Mouse (Mus musculus): Measurements from ENCODE around the gene Fkbp1b. TPM values are rescaled to one million over a fixed set of nuclear protein-coding genes. Genes with fewer than 3 reads are reported as not detected.
"Not testable (repeated sequence)": the region's sequence is repeated elsewhere in the genome, so short reads cannot be mapped to it uniquely, and the experiment has no call there.

Gene Fkbp1b
- polyA plus RNA-seq (2015; fragmentation: Nextera tagmentation; extraction: Ambion mirVana), result 3.6 TPM in 2 replicates

- peak; percentile 53 for ATAC-seq (ENCODE audit: low read depth)
- H3K9ac ChIP-seq (ENCODE audit: low read depth, low read length), result peak within 1 kb of the TSS; percentile 67
- under 1% methylated on average over 37 of the region's 37 CpGs for WGBS (ENCODE audit: insufficient replicate concordance)
Measured at GRCm38 (mm10) chr12:4841392-4841887, at the start of gene Fkbp1b. TSS of gene Fkbp1b (minus strand) at chr12:4841591.

GRCm38 (mm10) chr12:4889891-4890290, 48.5 kb upstream of the Fkbp1b start:
- ATAC-seq (ENCODE audit: low read depth), result no peak
- peaks cover 8% of the 10 kb centered on the region for H3K4me1 ChIP-seq (ENCODE audit: control insufficient read depth, low read depth, low read length)
- H3K9ac ChIP-seq (ENCODE audit: low read depth, low read length), result no peak overlapping the region
- 47% methylated on average over 1 of the region's 1 CpGs for WGBS (ENCODE audit: insufficient replicate concordance)
- H3K4me3 ChIP-seq (ENCODE audit: low read depth, low read length), result no peak overlapping the region
- no peaks in the 10 kb centered on the region for H3K27me3 ChIP-seq (ENCODE audit: control insufficient read depth, insufficient read depth, low read depth, low read length)
- H3K4me2 ChIP-seq (ENCODE audit: low read depth, low read length), result no peak overlapping the region
- no peaks in the 10 kb centered on the region for H3K9me3 ChIP-seq (replicated peaks; ENCODE audit: control insufficient read depth, low read length)
- no peak overlapping the region for H3K27ac ChIP-seq (ENCODE audit: low read length)
- H3K36me3 ChIP-seq (ENCODE audit: control insufficient read depth, insufficient read depth), result peaks cover 9% of the 10 kb centered on the region

More at GRCm38 (mm10) chr12:4841392-4841887, at the start of gene Fkbp1b:
- no peak within 1 kb of the TSS for H3K27ac ChIP-seq (ENCODE audit: low read length)
- no peaks in the 10 kb centered on the region for H3K36me3 ChIP-seq (ENCODE audit: control insufficient read depth, insufficient read depth)
- H3K27me3 ChIP-seq (ENCODE audit: control insufficient read depth, insufficient read depth, low read depth, low read length), result peaks cover 17% of the 10 kb centered on the region
- no peaks in the 10 kb centered on the region for H3K9me3 ChIP-seq (replicated peaks; ENCODE audit: control insufficient read depth, low read length)
- peak within 1 kb of the TSS; percentile 73 for H3K4me3 ChIP-seq (ENCODE audit: low read depth, low read length)
- peaks cover 21% of the 10 kb centered on the region for H3K4me1 ChIP-seq (ENCODE audit: control insufficient read depth, low read depth, low read length)
- peak within 1 kb of the TSS; percentile 96 for H3K4me2 ChIP-seq (ENCODE audit: low read depth, low read length)

GRCm38 (mm10) chr12:4889251-4889650, 47.9 kb upstream of the Fkbp1b start:
- H3K36me3 ChIP-seq (ENCODE audit: control insufficient read depth, insufficient read depth), result peaks cover 10% of the 10 kb centered on the region
- no peak overlapping the region for H3K27ac ChIP-seq (ENCODE audit: low read length)
- no peaks in the 10 kb centered on the region for H3K27me3 ChIP-seq (ENCODE audit: control insufficient read depth, insufficient read depth, low read depth, low read length)
- H3K4me2 ChIP-seq (ENCODE audit: low read depth, low read length), result no peak overlapping the region
- no peak overlapping the region for H3K4me3 ChIP-seq (ENCODE audit: low read depth, low read length)
- no peaks in the 10 kb centered on the region for H3K9me3 ChIP-seq (replicated peaks; ENCODE audit: control insufficient read depth, low read length)
- ATAC-seq (ENCODE audit: low read depth), result no peak
- H3K4me1 ChIP-seq (ENCODE audit: control insufficient read depth, low read depth, low read length), result peaks cover 8% of the 10 kb centered on the region
- H3K9ac ChIP-seq (ENCODE audit: low read depth, low read length), result no peak overlapping the region
- WGBS (ENCODE audit: insufficient replicate concordance), result 85% methylated on average over 2 of the region's 2 CpGs

GRCm38 (mm10) chr12:4888739-4889138, 47.3 kb upstream of the Fkbp1b start:
- no peak overlapping the region for H3K4me2 ChIP-seq (ENCODE audit: low read depth, low read length)
- H3K27ac ChIP-seq (ENCODE audit: low read length), result no peak overlapping the region
- no peaks in the 10 kb centered on the region for H3K27me3 ChIP-seq (ENCODE audit: control insufficient read depth, insufficient read depth, low read depth, low read length)
- H3K4me3 ChIP-seq (ENCODE audit: low read depth, low read length), result no peak overlapping the region
- H3K4me1 ChIP-seq (ENCODE audit: control insufficient read depth, low read depth, low read length), result peaks cover 8% of the 10 kb centered on the region
- no peak overlapping the region for H3K9ac ChIP-seq (ENCODE audit: low read depth, low read length)
- ATAC-seq (ENCODE audit: low read depth), result peak; percentile 87
- no peaks in the 10 kb centered on the region for H3K9me3 ChIP-seq (replicated peaks; ENCODE audit: control insufficient read depth, low read length)
- peaks cover 13% of the 10 kb centered on the region for H3K36me3 ChIP-seq (ENCODE audit: control insufficient read depth, insufficient read depth)

- not testable (repeated sequence) for H3K27ac ChIP-seq (ENCODE audit: low read length); H3K4me2 ChIP-seq (ENCODE audit: low read depth, low read length); H3K9ac ChIP-seq (ENCODE audit: low read depth, low read length); H3K9me3 ChIP-seq (replicated peaks; ENCODE audit: control insufficient read depth, low read length); H3K27me3 ChIP-seq (ENCODE audit: control insufficient read depth, insufficient read depth, low read depth, low read length); ATAC-seq (ENCODE audit: low read depth); H3K4me1 ChIP-seq (ENCODE audit: control insufficient read depth, low read depth, low read length); H3K4me3 ChIP-seq (ENCODE audit: low read depth, low read length)
- WGBS (ENCODE audit: insufficient replicate concordance), result 85% methylated on average over 4 of the region's 4 CpGs
- peaks cover 18% of the 10 kb centered on the region for H3K36me3 ChIP-seq (ENCODE audit: control insufficient read depth, insufficient read depth)
Measured at GRCm38 (mm10) chr12:4886581-4886980, 45.2 kb upstream of the Fkbp1b start.

- Histone ChIP-seq H3K9me3 (replicated peaks; ENCODE audit: control insufficient read depth, low read length) (no peaks in the 10 kb centered on the region), H3K27me3 (ENCODE audit: control insufficient read depth, insufficient read depth, low read depth, low read length) (no peaks in the 10 kb centered on the region), H3K4me1 (ENCODE audit: control insufficient read depth, low read depth, low read length) (peaks cover 8% of the 10 kb centered on the region), H3K4me2 (ENCODE audit: low read depth, low read length) (no peak overlapping the region), H3K4me3 (ENCODE audit: low read depth, low read length) (no peak overlapping the region), H3K27ac (ENCODE audit: low read length) (no peak overlapping the region), H3K36me3 (ENCODE audit: control insufficient read depth, insufficient read depth) (peaks cover 18% of the 10 kb centered on the region), H3K9ac (ENCODE audit: low read depth, low read length) (no peak overlapping the region)
- WGBS (ENCODE audit: insufficient replicate concordance), result 92% methylated on average over 1 of the region's 1 CpGs
- no peak for ATAC-seq (ENCODE audit: low read depth)
Measured at GRCm38 (mm10) chr12:4885062-4885461, 43.7 kb upstream of the Fkbp1b start.

GRCm38 (mm10) chr12:4882086-4882485, 40.7 kb upstream of the Fkbp1b start:
- H3K4me3 ChIP-seq (ENCODE audit: low read depth, low read length), result no peak overlapping the region
- WGBS (ENCODE audit: insufficient replicate concordance), result 78% methylated on average over 2 of the region's 2 CpGs
- no peaks in the 10 kb centered on the region for H3K9me3 ChIP-seq (replicated peaks; ENCODE audit: control insufficient read depth, low read length)
- H3K36me3 ChIP-seq (ENCODE audit: control insufficient read depth, insufficient read depth), result peaks cover 26% of the 10 kb centered on the region
- H3K27ac ChIP-seq (ENCODE audit: low read length), result no peak overlapping the region
- no peaks in the 10 kb centered on the region for H3K27me3 ChIP-seq (ENCODE audit: control insufficient read depth, insufficient read depth, low read depth, low read length)
- H3K9ac ChIP-seq (ENCODE audit: low read depth, low read length), result no peak overlapping the region
- H3K4me1 ChIP-seq (ENCODE audit: control insufficient read depth, low read depth, low read length), result no peaks in the 10 kb centered on the region
- no peak overlapping the region for H3K4me2 ChIP-seq (ENCODE audit: low read depth, low read length)
- ATAC-seq (ENCODE audit: low read depth), result no peak

GRCm38 (mm10) chr12:4879048-4879447, 37.7 kb upstream of the Fkbp1b start:
- Histone ChIP-seq H3K4me2 (ENCODE audit: low read depth, low read length) (no peak overlapping the region), H3K4me1 (ENCODE audit: control insufficient read depth, low read depth, low read length) (peaks cover 18% of the 10 kb centered on the region), H3K9ac (ENCODE audit: low read depth, low read length) (no peak overlapping the region), H3K36me3 (ENCODE audit: control insufficient read depth, insufficient read depth) (peaks cover 22% of the 10 kb centered on the region), H3K27ac (ENCODE audit: low read length) (no peak overlapping the region), H3K4me3 (ENCODE audit: low read depth, low read length) (no peak overlapping the region), H3K9me3 (replicated peaks; ENCODE audit: control insufficient read depth, low read length) (no peaks in the 10 kb centered on the region), H3K27me3 (ENCODE audit: control insufficient read depth, insufficient read depth, low read depth, low read length) (no peaks in the 10 kb centered on the region)
- 88% methylated on average over 5 of the region's 5 CpGs for WGBS (ENCODE audit: insufficient replicate concordance)
- no peak for ATAC-seq (ENCODE audit: low read depth)

GRCm38 (mm10) chr12:4878296-4878783, 36.9 kb upstream of the Fkbp1b start:
- H3K4me3 ChIP-seq (ENCODE audit: low read depth, low read length), result no peak overlapping the region
- H3K9me3 ChIP-seq (replicated peaks; ENCODE audit: control insufficient read depth, low read length), result no peaks in the 10 kb centered on the region
- H3K4me1 ChIP-seq (ENCODE audit: control insufficient read depth, low read depth, low read length), result peaks cover 20% of the 10 kb centered on the region
- H3K9ac ChIP-seq (ENCODE audit: low read depth, low read length), result no peak overlapping the region
- no peak for ATAC-seq (ENCODE audit: low read depth)
- no peaks in the 10 kb centered on the region for H3K27me3 ChIP-seq (ENCODE audit: control insufficient read depth, insufficient read depth, low read depth, low read length)
- 40% methylated on average over 9 of the region's 9 CpGs for whole genome bisulfite sequencing (ENCODE audit: insufficient replicate concordance)
- H3K27ac ChIP-seq (ENCODE audit: low read length), result no peak overlapping the region
- peaks cover 21% of the 10 kb centered on the region for H3K36me3 ChIP-seq (ENCODE audit: control insufficient read depth, insufficient read depth)
- no peak overlapping the region for H3K4me2 ChIP-seq (ENCODE audit: low read depth, low read length)

Data from liver, embryonic 16.5 days (tissue).